Mouse (Mus musculus) liver, embryonic 13.5 days (tissue): ENCODE measurements at regions not wholly inside any gene's neighbourhood (a gene's known extent, or its start where the extent isn't known, plus 50 kb on each side); places are given as distances from the start of the nearest gene placed in this dataset.

ENCODE experiments used
- ATAC-seq: fragments of 200-750 bp; cut with Nextera tagmentation; 2 replicates; pipeline ENCODE4 v1.8.0; 2017; ENCODE audit warnings: low read depth, mild to moderate bottlenecking, moderate number of reproducible peaks, moderate library complexity
- DNase-seq: peaks from one replicate; pipeline ENCODE4 v3.0.0; 2022
- H3K27ac ChIP-seq: fragments of 300-500 bp; sonication (generic); 2 replicates; pipeline ENCODE4 v1.5.1; 2015; ENCODE audit warnings: moderate library complexity, mild to moderate bottlenecking, inconsistent platforms
- H3K27me3 ChIP-seq: fragments of 300-500 bp; sonication (generic); 2 replicates; pipeline ENCODE4 v1.6.1; 2015; ENCODE audit warnings: mild to moderate bottlenecking, inconsistent platforms
- H3K36me3 ChIP-seq: fragments of 300-500 bp; sonication (generic); 2 replicates; pipeline ENCODE4 v1.6.1; 2015; ENCODE audit warnings: mild to moderate bottlenecking, inconsistent platforms
- H3K4me1 ChIP-seq: fragments of 300-500 bp; sonication (generic); replicated peaks from 2 replicates; pipeline ENCODE4 v1.6.1; 2015; ENCODE audit warnings: inconsistent platforms
- H3K4me2 ChIP-seq: fragments of 300-500 bp; sonication (generic); 2 replicates; pipeline ENCODE4 v1.6.1; 2015; ENCODE audit warnings: inconsistent platforms, mild to moderate bottlenecking, moderate library complexity
- H3K4me3 ChIP-seq: fragments of 300-500 bp; sonication (generic); replicated peaks from 2 replicates; pipeline ENCODE4 v1.5.1; 2015; ENCODE audit warnings: mild to moderate bottlenecking, inconsistent platforms
- H3K9ac ChIP-seq: fragments of 300-500 bp; sonication (generic); 2 replicates; pipeline ENCODE4 v1.6.1; 2015; ENCODE audit warnings: mild to moderate bottlenecking, inconsistent platforms
- H3K9me3 ChIP-seq: fragments of 300-500 bp; sonication (generic); replicated peaks from 2 replicates; pipeline ENCODE4 v1.6.1; 2016; ENCODE audit warnings: inconsistent platforms
- WGBS: fragments of 180-500 bp; shearing (Covaris S2); methylation state at CpG from one replicate; pipeline ENCODE4 v1.1.7; 2015; ENCODE audit not compliant: insufficient replicate concordance; 5-methylcytosine and 5-hydroxymethylcytosine counted together

DNA sequence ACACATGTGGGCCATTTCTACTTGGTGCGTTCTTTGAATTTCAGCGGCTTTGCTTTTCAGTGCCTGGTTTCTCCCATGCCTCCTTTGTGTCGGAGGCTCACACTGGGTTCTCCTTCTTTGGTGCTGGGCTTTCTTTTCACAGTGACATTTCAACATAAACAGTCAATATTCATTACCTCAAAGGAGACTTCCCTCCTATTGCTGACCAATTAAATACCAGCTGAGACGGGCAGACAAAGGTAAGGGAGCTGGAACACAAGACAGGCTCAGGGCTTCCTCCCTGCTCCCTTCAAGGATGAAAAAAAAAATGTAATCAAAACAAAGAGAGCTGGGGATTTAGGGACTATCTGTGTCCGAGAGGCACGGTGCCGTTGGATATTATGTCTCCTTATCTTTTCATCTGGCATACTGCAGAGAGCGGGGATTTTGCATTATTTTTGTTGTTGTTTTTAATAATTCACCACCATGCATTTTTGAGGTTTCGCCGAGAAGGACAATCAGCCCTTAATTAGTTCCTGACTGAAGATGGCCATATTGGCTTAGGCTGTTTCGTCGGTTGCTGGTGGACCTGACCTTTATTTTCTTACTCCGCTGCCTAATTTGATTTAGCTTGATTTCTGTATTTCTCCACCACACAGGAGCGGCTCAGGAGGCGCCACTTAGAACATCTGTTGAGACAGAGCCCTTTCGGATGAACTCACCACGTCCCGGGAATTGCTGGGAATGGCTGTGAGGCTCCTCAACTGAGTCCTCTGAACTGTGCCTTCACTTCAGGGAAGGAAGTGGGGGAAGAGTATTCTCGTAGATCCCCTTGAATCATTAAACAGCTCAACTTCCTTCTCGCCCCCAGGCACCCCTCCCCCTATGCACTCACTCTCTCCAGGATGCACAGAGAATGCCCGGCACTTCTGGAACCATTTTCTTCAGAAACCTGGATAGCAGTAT, 373.9 kb downstream of the Nr2f2 start:
- Histone ChIP-seq H3K9me3 (no peaks in the 10 kb centered on the region), H3K4me1 (no peaks in the 10 kb centered on the region), H3K27ac (no peak overlapping the region), H3K27me3 (no peaks in the 10 kb centered on the region), H3K9ac (no peak overlapping the region), H3K4me2 (0 out of 2 replicates have a peak overlapping the region, but pooled peaks have one; percentile 11), H3K36me3 (no peaks in the 10 kb centered on the region), H3K4me3 (no peak overlapping the region)
- ATAC-seq (no peak), DNase-seq (no peak)
- WGBS: 20% methylated on average over 21 of the region's 21 CpGs

DNA sequence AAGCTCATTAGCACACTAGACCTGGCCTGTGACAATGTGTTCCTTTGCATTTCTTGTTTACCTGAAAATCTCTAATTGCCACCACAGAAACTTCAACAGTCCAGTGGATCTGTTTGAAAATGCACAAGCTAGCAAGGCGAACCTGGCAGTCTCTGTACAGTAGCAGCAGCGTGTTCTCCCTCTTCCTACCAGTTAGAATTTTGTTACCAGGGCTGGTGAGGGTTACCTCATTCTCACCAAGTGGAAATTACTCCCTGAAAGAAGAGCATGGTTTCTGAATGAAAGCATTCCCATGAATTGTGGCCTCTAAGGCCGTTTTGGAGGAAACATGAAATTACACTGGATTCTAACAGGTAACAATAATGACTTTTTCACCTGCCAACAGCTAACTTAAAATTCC, 374.6 kb downstream of the Nr2f2 start:
- no peak overlapping the region for H3K4me2 ChIP-seq
- H3K36me3 ChIP-seq: no peaks in the 10 kb centered on the region

DNA sequence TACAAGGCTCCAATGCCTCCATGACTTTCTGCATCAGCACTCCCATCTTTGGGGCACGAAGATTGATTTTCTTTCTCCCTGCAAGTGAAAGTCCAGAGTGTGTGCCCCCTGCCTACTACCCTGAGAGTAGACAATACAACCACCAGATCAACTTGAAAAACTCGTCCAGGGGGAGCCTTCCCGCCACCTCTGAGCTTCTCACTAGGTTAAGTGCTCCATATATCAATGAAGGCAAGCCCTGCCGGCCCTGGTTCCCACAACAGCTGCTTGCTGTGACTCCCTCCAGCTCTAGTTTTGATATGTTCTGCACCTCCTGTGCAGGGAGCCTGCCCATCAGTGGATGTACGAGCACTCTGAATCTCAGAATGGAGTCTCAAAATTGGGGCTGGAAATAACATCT, 377.8 kb downstream of the Nr2f2 start:
- no peaks in the 10 kb centered on the region for H3K27me3 ChIP-seq
- no peak overlapping the region for H3K9ac ChIP-seq
- no peaks in the 10 kb centered on the region for H3K4me1 ChIP-seq
- DNase-seq: no peak
- WGBS: 39% methylated on average over 5 of the region's 5 CpGs
- H3K27ac ChIP-seq: no peak overlapping the region
- no peak overlapping the region for H3K4me2 ChIP-seq
- no peaks in the 10 kb centered on the region for H3K36me3 ChIP-seq
- no peak for ATAC-seq
- H3K4me3 ChIP-seq: no peak overlapping the region
- no peaks in the 10 kb centered on the region for H3K9me3 ChIP-seq

More for the DNA sequence above, 374.6 kb downstream of the Nr2f2 start:
- no peak for DNase-seq
- H3K9me3 ChIP-seq: no peaks in the 10 kb centered on the region
- H3K4me1 ChIP-seq: no peaks in the 10 kb centered on the region
- H3K27ac ChIP-seq: no peak overlapping the region
- WGBS: 32% methylated on average over 3 of the region's 3 CpGs
- H3K4me3 ChIP-seq: no peak overlapping the region
- H3K27me3 ChIP-seq: no peaks in the 10 kb centered on the region
- ATAC-seq: no peak
- no peak overlapping the region for H3K9ac ChIP-seq

DNA sequence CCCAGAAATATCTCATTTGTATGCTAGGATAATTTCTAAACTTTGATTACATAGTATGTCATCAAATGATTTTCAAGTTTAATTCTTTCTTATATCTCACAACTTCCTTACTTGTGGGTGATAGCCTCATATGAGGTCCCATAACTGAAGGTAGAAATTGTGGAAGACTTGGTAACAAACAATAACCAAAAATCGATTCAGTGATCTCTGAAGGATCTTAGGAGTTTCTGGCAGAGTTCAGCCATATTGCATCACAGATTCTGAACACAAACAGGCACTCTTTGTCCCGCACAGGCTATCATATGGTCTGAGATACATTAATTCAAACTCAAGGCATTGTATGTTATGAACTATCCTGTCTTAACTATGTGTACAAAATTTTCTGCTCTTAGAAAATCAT, 385.2 kb downstream of the Nr2f2 start:
- Histone ChIP-seq H3K4me3 (no peak overlapping the region), H3K4me2 (no peak overlapping the region), H3K27ac (no peak overlapping the region), H3K4me1 (no peaks in the 10 kb centered on the region), H3K36me3 (no peaks in the 10 kb centered on the region), H3K9me3 (no peaks in the 10 kb centered on the region), H3K27me3 (no peaks in the 10 kb centered on the region), H3K9ac (no peak overlapping the region)
- ATAC-seq (no peak), DNase-seq (no peak)
- WGBS: 45% methylated on average over 2 of the region's 2 CpGs

DNA sequence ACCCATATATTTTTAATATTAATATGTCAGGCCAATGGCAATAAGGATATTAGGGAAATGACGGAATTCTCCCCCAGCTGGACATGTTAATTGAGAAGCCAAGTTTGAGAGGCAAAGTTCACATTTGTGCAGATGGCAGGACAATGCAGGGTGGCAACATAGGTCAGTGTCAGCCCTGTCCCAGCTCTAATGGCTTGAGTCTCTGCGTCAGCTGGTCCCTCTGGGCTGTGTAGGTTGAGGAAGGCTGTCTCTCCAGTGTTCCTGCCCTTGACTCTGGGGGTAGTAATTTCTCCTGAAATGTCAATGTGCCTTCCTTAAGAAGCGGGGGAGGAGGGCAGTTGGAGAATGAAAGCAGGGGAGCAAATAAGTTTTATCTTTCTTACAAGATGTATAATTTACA, 390.2 kb downstream of the Nr2f2 start:
- no peaks in the 10 kb centered on the region for H3K9me3 ChIP-seq
- no peak for DNase-seq

DNA sequence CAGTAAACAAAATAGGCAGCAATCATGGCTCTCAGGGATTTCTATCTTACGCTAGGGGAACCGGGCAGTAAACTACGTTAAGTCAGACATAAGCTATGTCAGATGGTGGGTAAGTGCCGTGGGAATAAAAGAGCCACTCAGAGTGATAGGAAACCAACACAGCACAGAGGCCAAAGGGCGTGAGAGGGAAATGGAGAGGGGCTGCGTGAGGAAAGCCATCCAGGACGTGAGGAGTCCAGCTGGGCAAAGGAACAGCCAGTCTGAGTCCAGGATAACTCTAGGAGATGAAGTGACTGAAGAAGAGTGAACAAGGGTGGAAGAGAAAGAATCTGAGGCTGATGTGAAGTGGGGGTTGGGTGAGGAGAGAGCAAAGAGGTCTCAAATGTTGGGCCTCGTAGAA, 402.5 kb downstream of the Nr2f2 start:
- Histone ChIP-seq H3K4me1 (no peaks in the 10 kb centered on the region), H3K4me3 (no peak overlapping the region), H3K36me3 (no peaks in the 10 kb centered on the region), H3K4me2 (no peak overlapping the region), H3K27me3 (no peaks in the 10 kb centered on the region), H3K27ac (no peak overlapping the region), H3K9me3 (no peaks in the 10 kb centered on the region), H3K9ac (no peak overlapping the region)
- DNase-seq: no peak
- 63% methylated on average over 8 of the region's 8 CpGs for WGBS
- ATAC-seq: no peak

More for the DNA sequence above, 390.2 kb downstream of the Nr2f2 start:
- no peak for ATAC-seq
- Histone ChIP-seq H3K27me3 (no peaks in the 10 kb centered on the region), H3K4me2 (no peak overlapping the region), H3K4me1 (no peaks in the 10 kb centered on the region), H3K9ac (no peak overlapping the region), H3K4me3 (no peak overlapping the region), H3K27ac (no peak overlapping the region), H3K36me3 (no peaks in the 10 kb centered on the region)
- 60% methylated on average over 3 of the region's 3 CpGs for WGBS

DNA sequence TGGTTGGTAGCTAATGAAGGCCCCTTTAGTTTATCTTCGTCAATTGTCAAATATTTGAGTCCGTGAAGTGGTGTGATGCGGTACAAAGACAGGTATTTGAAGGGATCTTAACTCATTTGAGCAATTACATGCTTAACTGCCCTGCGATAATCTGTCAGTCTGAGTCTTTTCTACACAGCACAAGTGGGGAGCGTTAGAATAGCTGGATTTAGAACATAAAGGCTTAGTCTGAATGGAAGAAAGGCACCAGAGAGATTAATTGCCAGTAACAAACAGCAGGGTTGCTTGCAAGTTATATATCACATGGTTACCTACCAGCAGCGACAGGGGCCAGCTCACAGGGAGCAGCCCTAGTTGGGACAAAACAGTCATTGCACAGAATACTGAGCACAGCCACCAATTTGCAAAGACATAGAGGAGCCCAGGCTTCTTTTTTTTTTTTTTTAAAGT, 416.3 kb downstream of the Nr2f2 start:
- 66% methylated on average over 6 of the region's 6 CpGs for WGBS
- H3K9me3 ChIP-seq: no peaks in the 10 kb centered on the region
- H3K4me2 ChIP-seq: no peak overlapping the region
- no peaks in the 10 kb centered on the region for H3K4me1 ChIP-seq
- no peak overlapping the region for H3K9ac ChIP-seq
- H3K27me3 ChIP-seq: no peaks in the 10 kb centered on the region
- DNase-seq (no peak), ATAC-seq (no peak)
- no peak overlapping the region for H3K27ac ChIP-seq
- no peaks in the 10 kb centered on the region for H3K36me3 ChIP-seq
- no peak overlapping the region for H3K4me3 ChIP-seq

DNA sequence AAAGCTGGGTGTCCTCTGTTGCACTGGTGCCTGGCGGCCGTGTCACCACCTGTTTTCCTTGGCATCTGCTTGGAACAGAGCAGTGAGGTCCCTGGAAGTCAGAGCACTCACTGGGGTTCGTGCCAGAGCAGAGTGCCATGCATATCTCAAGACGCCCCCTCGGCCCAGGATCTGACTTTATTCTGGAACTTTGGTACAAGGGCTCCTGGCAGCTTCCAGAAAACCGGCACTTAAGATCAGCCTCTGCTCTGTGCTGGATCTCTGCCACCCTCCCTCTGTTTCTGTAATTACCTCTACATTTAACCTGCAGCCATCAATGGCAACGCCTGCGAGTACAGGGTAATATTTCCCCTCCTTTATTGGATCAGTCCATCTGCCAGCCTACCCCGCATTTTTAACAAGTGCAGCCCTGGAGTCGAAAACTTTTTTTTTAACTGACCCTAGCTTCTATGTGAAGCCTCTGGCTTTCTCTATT, 416.9 kb downstream of the Nr2f2 start:
- Histone ChIP-seq H3K4me1 (no peaks in the 10 kb centered on the region), H3K36me3 (no peaks in the 10 kb centered on the region), H3K4me2 (no peak overlapping the region), H3K9me3 (no peaks in the 10 kb centered on the region), H3K9ac (no peak overlapping the region), H3K27me3 (no peaks in the 10 kb centered on the region), H3K4me3 (no peak overlapping the region), H3K27ac (no peak overlapping the region)
- no peak for DNase-seq
- 68% methylated on average over 10 of the region's 10 CpGs for WGBS
- ATAC-seq: no peak

DNA sequence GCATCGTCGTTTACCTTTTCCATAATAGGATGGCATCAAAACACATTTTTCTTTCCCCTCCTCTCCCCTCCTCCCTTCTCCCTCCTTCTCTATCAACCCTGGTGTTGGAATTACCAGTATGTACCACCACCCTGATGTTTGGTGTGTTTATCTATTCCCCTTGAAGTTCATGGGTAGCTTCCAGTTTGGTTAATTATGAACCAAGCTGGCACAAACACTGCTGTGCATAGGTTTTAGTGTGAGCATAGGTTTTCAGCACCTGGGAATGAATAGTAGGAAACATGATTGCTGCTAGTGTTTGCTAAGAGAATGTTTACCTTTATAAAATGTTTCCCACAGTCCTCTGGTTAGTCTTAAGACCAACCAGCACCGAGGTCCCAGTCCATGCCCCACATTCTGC, 420.1 kb downstream of the Nr2f2 start:
- Histone ChIP-seq H3K4me3 (no peak overlapping the region), H3K27me3 (no peaks in the 10 kb centered on the region), H3K36me3 (no peaks in the 10 kb centered on the region), H3K4me1 (no peaks in the 10 kb centered on the region), H3K27ac (no peak overlapping the region), H3K9me3 (no peaks in the 10 kb centered on the region), H3K9ac (no peak overlapping the region), H3K4me2 (no peak overlapping the region)
- ATAC-seq (no peak), DNase-seq (no peak)
- WGBS: 53% methylated on average over 3 of the region's 3 CpGs

DNA sequence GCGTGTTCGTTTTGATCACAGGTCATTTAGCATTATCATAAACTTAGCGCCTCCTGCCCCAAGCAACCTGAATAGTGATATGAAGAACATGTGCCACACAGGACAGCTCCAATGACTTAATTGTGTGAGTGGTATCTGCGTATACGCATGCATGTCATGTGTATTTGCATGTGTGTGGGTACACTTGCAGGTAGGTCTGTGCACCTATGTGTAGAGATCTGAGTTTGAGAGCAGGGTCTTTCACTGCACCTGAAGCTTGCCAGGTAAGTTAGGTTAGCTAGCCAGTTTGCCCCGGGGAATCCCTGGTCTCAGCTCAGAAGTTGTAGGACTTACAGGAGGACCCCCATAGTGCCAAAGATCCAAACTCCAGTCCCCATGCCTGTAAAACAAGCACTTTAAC, 424.7 kb downstream of the Nr2f2 start:
- Histone ChIP-seq H3K36me3 (no peaks in the 10 kb centered on the region), H3K4me3 (no peak overlapping the region), H3K9ac (no peak overlapping the region), H3K4me2 (no peak overlapping the region), H3K9me3 (no peaks in the 10 kb centered on the region), H3K27ac (no peak overlapping the region), H3K4me1 (no peaks in the 10 kb centered on the region), H3K27me3 (no peaks in the 10 kb centered on the region)
- 75% methylated on average over 6 of the region's 6 CpGs for WGBS
- DNase-seq (no peak), ATAC-seq (no peak)

DNA sequence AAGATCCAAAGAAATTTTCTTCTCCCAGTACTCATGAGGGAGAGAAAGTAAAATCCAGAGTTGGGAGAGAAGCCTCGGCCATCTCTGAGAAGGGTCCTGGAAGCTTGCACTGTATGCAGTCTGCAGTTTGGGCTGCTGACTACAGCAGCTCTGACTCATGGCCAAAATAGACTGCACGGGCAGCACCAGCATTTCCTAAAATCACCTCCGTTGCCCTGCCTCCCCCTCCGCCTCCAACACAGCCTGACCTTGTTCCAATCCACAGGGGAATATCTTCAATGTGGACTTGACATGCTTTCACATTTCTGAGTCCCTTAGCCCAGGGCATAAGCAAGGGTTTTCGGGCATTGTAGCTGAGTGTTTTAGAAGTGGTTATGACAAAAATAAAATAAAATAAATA, 441.3 kb downstream of the Nr2f2 start:
- DNase-seq (no peak), ATAC-seq (no peak)

DNA sequence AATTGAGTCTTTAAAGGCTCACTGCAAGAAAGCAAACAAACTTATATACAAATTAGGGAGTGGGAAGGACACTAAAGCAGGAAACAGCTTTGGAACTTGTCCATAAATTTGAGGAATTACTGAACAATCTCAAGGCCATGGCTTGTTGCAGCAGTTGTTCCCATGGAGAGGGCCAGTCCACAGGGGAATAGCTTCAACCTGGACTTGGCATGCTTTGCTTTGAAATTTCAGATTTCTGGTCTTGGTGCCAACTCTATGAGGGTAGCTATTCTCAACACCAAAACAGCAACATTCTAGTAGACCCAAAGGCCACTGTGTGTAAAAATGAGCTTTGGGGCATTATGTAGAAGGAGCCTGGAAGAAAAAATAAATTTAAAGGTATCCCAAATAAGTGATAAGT, 442.0 kb downstream of the Nr2f2 start:
- H3K9me3 ChIP-seq: no peaks in the 10 kb centered on the region
- no peaks in the 10 kb centered on the region for H3K36me3 ChIP-seq
- no peaks in the 10 kb centered on the region for H3K4me1 ChIP-seq
- no peak overlapping the region for H3K9ac ChIP-seq
- no peak overlapping the region for H3K4me2 ChIP-seq
- ATAC-seq (no peak), DNase-seq (no peak)
- H3K27me3 ChIP-seq: no peaks in the 10 kb centered on the region
- no peak overlapping the region for H3K4me3 ChIP-seq
- no peak overlapping the region for H3K27ac ChIP-seq

More for the DNA sequence above, 441.3 kb downstream of the Nr2f2 start:
- H3K36me3 ChIP-seq: no peaks in the 10 kb centered on the region
- no peak overlapping the region for H3K9ac ChIP-seq
- 72% methylated on average over 5 of the region's 5 CpGs for WGBS
- no peak overlapping the region for H3K27ac ChIP-seq
- no peak overlapping the region for H3K4me3 ChIP-seq
- no peaks in the 10 kb centered on the region for H3K27me3 ChIP-seq
- no peaks in the 10 kb centered on the region for H3K9me3 ChIP-seq
- no peaks in the 10 kb centered on the region for H3K4me1 ChIP-seq
- no peak overlapping the region for H3K4me2 ChIP-seq
